8 mouse cellular contexts compared by ENCODE assay signal in genomic region chr4:53115866-53116265, GRCm38 (mm10). TPM values are rescaled to one million over a fixed set of nuclear protein-coding genes. Genes with fewer than 3 reads are reported as not detected.
DNase-seq lines count a peak whose midpoint lies in the region; ATAC-seq and TF ChIP-seq lines count a peak whose summit lies in the region.

No protein-coding gene starts in this region.

- no peaks in the 10 kb centered on the region for H3K9me3 ChIP-seq in forebrain, embryonic 11.5 days (ENCODE audit: control insufficient read depth, low read length)
- no peaks in the 10 kb centered on the region for H3K9me3 ChIP-seq in forebrain, embryonic 12.5 days
- H3K9me3 ChIP-seq in forebrain, embryonic 14.5 days (replicated peaks; ENCODE audit: control insufficient read depth, low read length), result no peaks in the 10 kb centered on the region
- H3K9me3 ChIP-seq in stomach, embryonic 15.5 days, result no peaks in the 10 kb centered on the region

- no peak for DNase-seq in forebrain, embryonic 11.5 days (ENCODE audit: low spot score)
- peak; percentile 35 to 44 for DNase-seq in right cerebral cortex, adult 2 months (ENCODE audit: low spot score in 2 of 2)
- DNase-seq in right cerebral cortex, postnatal 4 days, result no peak
- DNase-seq in forebrain, embryonic 14.5 days (ENCODE audit: low spot score), result peak; percentile 34
- peak; percentile 23 to 47 for DNase-seq in layer of hippocampus, adult 2 months (ENCODE audit: low spot score in 2 of 2)

- no peak overlapping the region for H3K4me3 ChIP-seq in forebrain, embryonic 11.5 days (ENCODE audit: low read depth, low read length)
- no peak overlapping the region for H3K4me3 ChIP-seq in forebrain, embryonic 12.5 days (replicated peaks)
- H3K4me3 ChIP-seq in forebrain, embryonic 14.5 days (ENCODE audit: low read depth, low read length), result no peak overlapping the region
- H3K4me3 ChIP-seq in layer of hippocampus, adult 2 months, result no peak overlapping the region
- H3K4me3 ChIP-seq in stomach, embryonic 15.5 days (replicated peaks), result no peak overlapping the region

- no peaks in the 10 kb centered on the region for H3K27me3 ChIP-seq in forebrain, embryonic 11.5 days (ENCODE audit: control insufficient read depth, insufficient read depth, low read length)
- H3K27me3 ChIP-seq in forebrain, embryonic 12.5 days, result no peaks in the 10 kb centered on the region
- H3K27me3 ChIP-seq in forebrain, embryonic 14.5 days (replicated peaks; ENCODE audit: control insufficient read depth, insufficient read depth, low read length), result no peaks in the 10 kb centered on the region
- H3K27me3 ChIP-seq in stomach, embryonic 15.5 days (replicated peaks), result no peaks in the 10 kb centered on the region

- WGBS in forebrain, embryonic 11.5 days, result 13% methylated on average over 3 of the region's 5 CpGs
- 6% methylated on average over 3 of the region's 5 CpGs for WGBS in forebrain, embryonic 12.5 days
- 9% methylated on average over 3 of the region's 5 CpGs for WGBS in forebrain, embryonic 14.5 days
- WGBS in stomach, embryonic 15.5 days, result 34% methylated on average over 3 of the region's 5 CpGs

- no peak overlapping the region for H3K27ac ChIP-seq in forebrain, embryonic 11.5 days (ENCODE audit: low read depth, low read length)
- no peak overlapping the region for H3K27ac ChIP-seq in forebrain, embryonic 12.5 days
- no peak overlapping the region for H3K27ac ChIP-seq in forebrain, embryonic 14.5 days (ENCODE audit: low read depth, low read length)
- H3K27ac ChIP-seq in layer of hippocampus, adult 2 months, result peak overlapping the region; percentile 69
- H3K27ac ChIP-seq in stomach, embryonic 15.5 days, result 0 out of 2 replicates have a peak overlapping the region, but pooled peaks have one; percentile 26

- TF ChIP-seq CTCF in layer of hippocampus, adult 2 months (conservative IDR thresholded peaks at IDR 0.05), result no peak

- no peaks in the 10 kb centered on the region for H3K36me3 ChIP-seq in forebrain, embryonic 11.5 days (ENCODE audit: control insufficient read depth, insufficient read depth, low read length)
- H3K36me3 ChIP-seq in forebrain, embryonic 12.5 days (replicated peaks), result no peaks in the 10 kb centered on the region
- no peaks in the 10 kb centered on the region for H3K36me3 ChIP-seq in forebrain, embryonic 14.5 days (ENCODE audit: control insufficient read depth, insufficient read depth, low read length)
- H3K36me3 ChIP-seq in stomach, embryonic 15.5 days, result no peaks in the 10 kb centered on the region

- peak; percentile 67; the same call in 1 of the 2 replicates for ATAC-seq in forebrain, embryonic 11.5 days (replicated peaks; ENCODE audit: low FRiP score)
- ATAC-seq in forebrain, embryonic 12.5 days (ENCODE audit: low FRiP score), result no peak
- ATAC-seq in forebrain, embryonic 14.5 days, result 0 out of 2 replicates have a peak, but pooled peaks have one; percentile 40
- ATAC-seq in stomach, embryonic 15.5 days (ENCODE audit: insufficient read depth, low FRiP score, low read depth), result no peak
- no peak for ATAC-seq in megakaryocyte-erythroid progenitor cell, adult 5-6 weeks (replicated peaks; ENCODE audit: low FRiP score, low TSS enrichment, poor library complexity, severe bottlenecking)

- no peak overlapping the region for H3K4me2 ChIP-seq in forebrain, embryonic 11.5 days (ENCODE audit: low read depth, low read length, severe bottlenecking)
- no peak overlapping the region for H3K4me2 ChIP-seq in forebrain, embryonic 12.5 days
- no peak overlapping the region for H3K4me2 ChIP-seq in forebrain, embryonic 14.5 days (ENCODE audit: low read length)
- no peak overlapping the region for H3K4me2 ChIP-seq in stomach, embryonic 15.5 days

- no peak overlapping the region for H3K9ac ChIP-seq in forebrain, embryonic 11.5 days (ENCODE audit: low read length)
- no peak overlapping the region for H3K9ac ChIP-seq in forebrain, embryonic 12.5 days
- no peak overlapping the region for H3K9ac ChIP-seq in forebrain, embryonic 14.5 days (ENCODE audit: low read length)
- H3K9ac ChIP-seq in stomach, embryonic 15.5 days, result no peak overlapping the region

- 0 out of 2 replicates have a peak, but pooled peaks cover 4% of the 10 kb centered on the region for H3K4me1 ChIP-seq in forebrain, embryonic 11.5 days (replicated peaks; ENCODE audit: control insufficient read depth, insufficient read depth, low read length)
- H3K4me1 ChIP-seq in forebrain, embryonic 12.5 days, result peaks cover 22% of the 10 kb centered on the region
- H3K4me1 ChIP-seq in forebrain, embryonic 14.5 days (ENCODE audit: control insufficient read depth, insufficient read depth, low read length), result no peaks in the 10 kb centered on the region
- peaks cover 4% of the 10 kb centered on the region; the same call in 1 of the 2 replicates for H3K4me1 ChIP-seq in stomach, embryonic 15.5 days

RNA-seq across cellular contexts. Expression of gene Abca1, which starts 43.8 kb away (rescaled TPM):
- 5.0 and 5.6 TPM in 2 replicates for polyA plus RNA-seq in forebrain, embryonic 11.5 days (2014; fragmentation: Nextera tagmentation; extraction: Ambion mirVana)
- polyA plus RNA-seq in forebrain, embryonic 12.5 days (2016; fragmentation: Nextera tagmentation; extraction: Ambion mirVana), result 5.9 and 7.5 TPM in 2 replicates
- 9.6 and 12.3 TPM in 2 replicates for polyA plus RNA-seq in forebrain, embryonic 14.5 days (2014; fragmentation: Nextera tagmentation; extraction: Ambion mirVana)
- 10 to 100 TPM; 20.7 to 22.3 TPM for total RNA-seq in layer of hippocampus, adult 2 months (2021)
- polyA plus RNA-seq in stomach, embryonic 15.5 days (2015; fragmentation: Nextera tagmentation; extraction: Ambion mirVana), result 4.8 and 4.9 TPM in 2 replicates
- total RNA-seq in megakaryocyte-erythroid progenitor cell, adult 5-6 weeks (2014; fragmentation: Nextera tagmentation), result 4.5 and 5.8 TPM in 2 replicates
- total RNA-seq in megakaryocyte-erythroid progenitor cell, adult 5-6 weeks (2017), result 4.2 and 5.7 TPM in 2 replicates

Comparison
In these comparisons a context has a peak if more than half of its experiments do, and no peak if none do; other contexts are left out.
1. ATAC-seq: peak in forebrain, embryonic 11.5 days (single experiment) and forebrain, embryonic 14.5 days (single experiment); none in forebrain, embryonic 12.5 days (single experiment), stomach, embryonic 15.5 days (single experiment) and megakaryocyte-erythroid progenitor cell, adult 5-6 weeks (single experiment).
2. DNase-seq: peak in right cerebral cortex, adult 2 months (2 of 2), forebrain, embryonic 14.5 days (single experiment) and layer of hippocampus, adult 2 months (2 of 2); none in forebrain, embryonic 11.5 days (single experiment) and right cerebral cortex, postnatal 4 days (single experiment).
3. H3K27ac ChIP-seq: peak in layer of hippocampus, adult 2 months (single experiment) and stomach, embryonic 15.5 days (single experiment); none in forebrain, embryonic 11.5 days (single experiment), forebrain, embryonic 12.5 days (single experiment) and forebrain, embryonic 14.5 days (single experiment).